Mouse (Mus musculus): ENCODE results near the gene Prokr1. TPM values are rescaled to one million over a fixed set of nuclear protein-coding genes. Genes with fewer than 3 reads are reported as not detected.
A peak's percentile ranks its signal among the peaks of the same experiment; 100 is the strongest.

The Prokr1 gene
- total and polyA plus RNA-seq, 3 experiments: 0.23 to 0.77 (median 0.37) TPM

- Histone ChIP-seq H3K4me1 (ENCODE audit: control insufficient read depth, insufficient read depth, low read length) (no peaks in the 10 kb centered on the region), H3K4me3 (no peak within 1 kb of the TSS)
These were observed 57.4 kb downstream of the Prokr1 start, which contains the start of gene Arhgap25 for GRCm38 (mm10) chr6:87532953-87533710. Gene Arhgap25, minus strand, starts transcription at chr6:87533259.

GRCm38 (mm10) chr6:87531456-87532015 lies 59.0 kb downstream of the Prokr1 start:
- Histone ChIP-seq H3K27ac (no peak overlapping the region), H3K9ac (ENCODE audit: low read depth, low read length) (no peak overlapping the region), H3K27me3 (ENCODE audit: control insufficient read depth, insufficient read depth, low read length) (no peaks in the 10 kb centered on the region), H3K4me3 (no peak overlapping the region), H3K36me3 (ENCODE audit: control insufficient read depth, insufficient read depth, low read length) (no peaks in the 10 kb centered on the region), H3K79me2 (replicated peaks; ENCODE audit: control insufficient read depth, insufficient read depth, low read length) (no peaks in the 10 kb centered on the region), H3K4me1 (ENCODE audit: control insufficient read depth, insufficient read depth, low read length) (no peaks in the 10 kb centered on the region)
- TF ChIP-seq POLR2A (IDR thresholded peaks at IDR 0.05; ENCODE audit: insufficient read depth, low read depth, low read length) (no peak), EP300 (IDR thresholded peaks at IDR 0.05; ENCODE audit: insufficient read depth, low read depth, low read length) (no peak), CTCF (IDR thresholded peaks at IDR 0.05) (no peak)
- WGBS: 85% methylated on average over 2 of the region's 2 CpGs
- intact Hi-C loops (cut with DNase I): no loop called here
- no peak for DNase-seq

More at GRCm38 (mm10) chr6:87532953-87533710, 57.4 kb downstream of the Prokr1 start, which contains the start of gene Arhgap25:
- peak; percentile 42 to 63 for DNase-seq
- 53% methylated on average over 14 of the region's 14 CpGs for WGBS
- intact Hi-C loops (cut with DNase I): no loop called here
- H3K36me3 ChIP-seq (ENCODE audit: control insufficient read depth, insufficient read depth, low read length): no peaks in the 10 kb centered on the region
- TF ChIP-seq EP300 (IDR thresholded peaks at IDR 0.05; ENCODE audit: insufficient read depth, low read depth, low read length) (no peak), POLR2A (IDR thresholded peaks at IDR 0.05; ENCODE audit: insufficient read depth, low read depth, low read length) (no peak), CTCF (IDR thresholded peaks at IDR 0.05) (no peak)
- H3K27ac ChIP-seq: no peak within 1 kb of the TSS
- H3K27me3 ChIP-seq (ENCODE audit: control insufficient read depth, insufficient read depth, low read length): no peaks in the 10 kb centered on the region
- no peak within 1 kb of the TSS for H3K9ac ChIP-seq (ENCODE audit: low read depth, low read length)
- no peaks in the 10 kb centered on the region for H3K79me2 ChIP-seq (replicated peaks; ENCODE audit: control insufficient read depth, insufficient read depth, low read length)

- DNase-seq: no peak
- intact Hi-C loops (cut with DNase I): no loop called here
- Histone ChIP-seq H3K4me1 (ENCODE audit: control insufficient read depth, insufficient read depth, low read length) (no peaks in the 10 kb centered on the region), H3K79me2 (replicated peaks; ENCODE audit: control insufficient read depth, insufficient read depth, low read length) (no peaks in the 10 kb centered on the region), H3K27ac (no peak overlapping the region), H3K36me3 (ENCODE audit: control insufficient read depth, insufficient read depth, low read length) (no peaks in the 10 kb centered on the region), H3K9ac (ENCODE audit: low read depth, low read length) (no peak overlapping the region), H3K4me3 (no peak overlapping the region), H3K27me3 (ENCODE audit: control insufficient read depth, insufficient read depth, low read length) (no peaks in the 10 kb centered on the region)
- TF ChIP-seq POLR2A (IDR thresholded peaks at IDR 0.05; ENCODE audit: insufficient read depth, low read depth, low read length) (no peak), CTCF (IDR thresholded peaks at IDR 0.05) (no peak), EP300 (IDR thresholded peaks at IDR 0.05; ENCODE audit: insufficient read depth, low read depth, low read length) (no peak)
- WGBS: 71% methylated on average over 2 of the region's 2 CpGs
These were observed 60.2 kb downstream of the Prokr1 start for GRCm38 (mm10) chr6:87530386-87530785.

Other genes with a start within 250 kb of the Prokr1 start
- gene Gkn1, start 239.8 kb downstream of the Prokr1 start, total RNA-seq (2021): not detected
- 0.12 TPM in 2 replicates for gene Gkn1, start 239.8 kb downstream of the Prokr1 start, polyA plus RNA-seq (2012; rRNA removed)
- not detected for gene Gkn2, start 217.4 kb downstream of the Prokr1 start, total RNA-seq (2021)
- not detected in 2 replicates for gene Gkn2, start 217.4 kb downstream of the Prokr1 start, polyA plus RNA-seq (2012; rRNA removed)
- 1 to 10 TPM; 1.7 to 2.1 TPM for gene Gkn3, start 201.8 kb downstream of the Prokr1 start, total RNA-seq (2021)
- 1.9 and 4.4 TPM in 2 replicates for gene Gkn3, start 201.8 kb downstream of the Prokr1 start, polyA plus RNA-seq (2012; rRNA removed)
- 10 to 100 TPM; 51.0 to 60.1 TPM for gene Bmp10, start 161.7 kb downstream of the Prokr1 start, total RNA-seq (2021)
- gene Bmp10, start 161.7 kb downstream of the Prokr1 start, polyA plus RNA-seq (2012; rRNA removed): 53.8 and 106 TPM in 2 replicates
- gene Arhgap25, start 57.5 kb downstream of the Prokr1 start, total RNA-seq (2021): 1 to 10 TPM; 3.2 to 3.8 TPM
- 1.8 and 1.9 TPM in 2 replicates for gene Arhgap25, start 57.5 kb downstream of the Prokr1 start, polyA plus RNA-seq (2012; rRNA removed)
- gene Aplf, start 81.5 kb upstream of the Prokr1 start, total RNA-seq (2021): 1 to 10 TPM; 2.1 to 2.6 TPM
- 1.4 and 2.1 TPM in 2 replicates for gene Aplf, start 81.5 kb upstream of the Prokr1 start, polyA plus RNA-seq (2012; rRNA removed)
- gene Efcc1, start 140.1 kb upstream of the Prokr1 start, total RNA-seq (2021): 1 to 10 TPM in 1 of 2 experiments, under 1 TPM in 1; 0.86 to 1.2 TPM
- gene Efcc1, start 140.1 kb upstream of the Prokr1 start, polyA plus RNA-seq (2012; rRNA removed): 1.3 and 2.5 TPM in 2 replicates
- 1 to 10 TPM in 1 of 2 experiments, under 1 TPM in 1; 0.94 to 5.8 TPM for gene Gp9, start 187.3 kb upstream of the Prokr1 start, total RNA-seq (2021)
- 2.6 and 9.9 TPM in 2 replicates for gene Gp9, start 187.3 kb upstream of the Prokr1 start, polyA plus RNA-seq (2012; rRNA removed)
- gene Rab43, start 221.4 kb upstream of the Prokr1 start, total RNA-seq (2021): 10 to 100 TPM; 11.1 to 11.6 TPM
- gene Rab43, start 221.4 kb upstream of the Prokr1 start, polyA plus RNA-seq (2012; rRNA removed): 12.2 and 17.6 TPM in 2 replicates
- gene Gm45140, start 245.1 kb upstream of the Prokr1 start, total RNA-seq (2021): 1 to 10 TPM in 1 of 2 experiments, under 1 TPM in 1; 0.23 to 1.4 TPM
- gene Gm45140, start 245.1 kb upstream of the Prokr1 start, polyA plus RNA-seq (2012; rRNA removed): 0.16 and 0.79 TPM in 2 replicates
- 10 to 100 TPM; 22.3 to 22.8 TPM for gene Isy1, start 248.1 kb upstream of the Prokr1 start, total RNA-seq (2021)
- 7.3 and 15.1 TPM in 2 replicates for gene Isy1, start 248.1 kb upstream of the Prokr1 start, polyA plus RNA-seq (2012; rRNA removed)